Mouse (Mus musculus) telencephalon, adult 2 months (tissue): Measurements from ENCODE around the gene Bicdl2.

Experiments used
- DNase-seq: peaks from one replicate; pipeline ENCODE4 v3.0.0-alpha.2; 2011; ENCODE audit warnings: low read depth, low spot score

Bicdl2 gene

GRCm38 (mm10) chr17:23674271-23674952 is 14.1 kb downstream of the Bicdl2 start:
- DNase-seq: no peak

DNA sequence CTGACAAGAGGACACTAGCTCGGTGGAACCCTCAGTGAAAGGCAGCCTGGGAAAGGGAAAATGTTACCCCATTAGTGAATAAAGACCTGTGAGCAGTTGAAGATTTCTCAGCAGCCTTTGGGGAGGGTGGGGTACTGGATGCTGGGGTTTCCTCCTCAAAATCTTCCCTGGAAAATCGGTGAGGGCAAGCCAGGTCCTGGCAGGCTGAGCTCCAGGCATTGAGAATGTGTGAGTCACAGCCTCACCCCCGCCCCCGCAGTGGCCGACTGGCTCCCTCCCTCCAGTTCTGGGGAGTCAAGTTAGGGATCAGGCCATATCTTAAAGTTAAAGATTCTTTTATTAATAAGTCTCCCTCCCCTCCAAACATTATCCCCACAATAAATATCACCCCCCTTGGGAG is 14.8 kb downstream of the Bicdl2 start:
- DNase-seq: no peak

- DNase-seq: no peak
Observed at GRCm38 (mm10) chr17:23675564-23676281, 15.4 kb downstream of the Bicdl2 start.

DNA sequence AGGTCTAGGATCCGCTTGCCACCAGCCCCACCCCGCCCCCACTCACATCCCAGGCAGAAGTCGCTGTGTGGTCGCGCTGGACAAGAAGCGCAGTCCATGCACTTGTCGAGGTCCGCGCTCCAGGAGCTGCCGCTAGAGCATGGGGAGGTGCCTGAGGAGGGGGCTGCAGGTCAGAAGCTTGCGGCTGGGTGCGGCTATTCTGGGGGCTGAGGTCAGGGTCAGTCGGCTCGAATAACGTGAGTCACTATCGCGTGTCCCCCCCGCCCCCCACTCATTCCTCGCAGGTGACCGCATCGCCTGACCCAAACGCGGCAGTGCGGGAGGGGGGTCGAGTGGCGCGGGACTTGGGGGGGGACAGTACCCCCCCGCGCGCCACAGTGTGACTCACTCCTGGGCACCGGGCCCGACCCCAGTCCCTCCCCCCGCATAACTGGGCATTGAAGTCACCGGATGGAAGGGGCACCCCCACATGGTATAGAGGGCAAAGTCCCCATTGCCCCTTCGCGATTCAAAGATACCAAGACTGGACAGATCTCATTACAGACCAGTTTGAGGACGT is 16.2 kb downstream of the Bicdl2 start:
- DNase-seq: no peak

GRCm38 (mm10) chr17:23677236-23677679 is 17.0 kb downstream of the Bicdl2 start, which contains the start of gene Tnfrsf12a:
Tnfrsf12a (minus strand) TSS chr17:23677468.
- DNase-seq: no peak

GRCm38 (mm10) chr17:23679127-23679835 is 19.0 kb downstream of the Bicdl2 start, which contains the start of gene Cldn6:
Cldn6 (plus strand) TSS chr17:23679249.
- no peak for DNase-seq

DNA sequence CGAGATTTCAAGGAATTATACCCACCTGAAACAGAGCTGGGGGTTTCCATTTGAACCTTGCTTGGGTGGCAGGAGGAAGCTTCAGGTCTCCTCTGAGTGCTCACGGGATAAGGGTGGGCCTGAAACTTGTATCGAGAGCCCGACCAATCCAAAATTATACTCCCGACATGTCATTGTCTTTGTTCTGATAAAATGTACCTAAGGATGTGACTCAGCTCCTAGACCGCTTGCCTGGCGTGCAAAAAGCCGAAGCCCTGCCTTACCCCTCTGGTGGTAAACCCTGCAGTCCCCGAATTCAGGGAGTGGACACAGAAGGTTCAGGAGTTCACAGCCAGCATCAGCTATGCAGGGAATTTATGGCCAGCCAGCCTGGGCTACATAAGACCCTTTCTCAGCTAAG is 20.0 kb downstream of the Bicdl2 start:
- DNase-seq: no peak

GRCm38 (mm10) chr17:23681086-23681485 is 20.8 kb downstream of the Bicdl2 start:
- DNase-seq: no peak

- no peak for DNase-seq
Observed at GRCm38 (mm10) chr17:23682092-23682491, 21.8 kb downstream of the Bicdl2 start.

- no peak for DNase-seq
Observed at GRCm38 (mm10) chr17:23682530-23682929, 22.2 kb downstream of the Bicdl2 start.

- DNase-seq: no peak
Observed at GRCm38 (mm10) chr17:23683226-23683625, 22.9 kb downstream of the Bicdl2 start.

- DNase-seq: no peak
Observed at GRCm38 (mm10) chr17:23683856-23684672, 23.8 kb downstream of the Bicdl2 start, which contains the start of gene Cldn9. Cldn9 (minus strand) TSS chr17:23684026.

DNA sequence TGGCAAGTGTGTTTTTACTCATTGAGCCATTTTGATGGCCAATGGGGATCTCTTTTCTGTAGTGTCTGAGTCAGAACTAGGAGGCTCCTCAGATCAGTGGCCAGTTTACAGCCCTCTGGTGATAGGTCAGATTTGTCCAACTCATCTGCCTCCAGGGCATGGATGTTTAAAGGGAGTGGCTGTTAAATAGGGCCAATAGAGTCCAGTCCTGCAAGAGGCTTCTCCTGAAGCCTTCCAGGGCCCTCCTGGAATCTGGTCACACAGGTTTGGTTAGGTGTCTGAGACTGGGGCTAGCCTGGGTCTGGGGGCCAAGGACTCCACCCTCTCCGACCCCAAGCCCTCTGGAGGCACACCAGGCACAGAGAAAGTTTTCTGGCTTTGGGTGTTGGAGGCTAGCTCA is 34.2 kb downstream of the Bicdl2 start:
- DNase-seq: no peak

DNA sequence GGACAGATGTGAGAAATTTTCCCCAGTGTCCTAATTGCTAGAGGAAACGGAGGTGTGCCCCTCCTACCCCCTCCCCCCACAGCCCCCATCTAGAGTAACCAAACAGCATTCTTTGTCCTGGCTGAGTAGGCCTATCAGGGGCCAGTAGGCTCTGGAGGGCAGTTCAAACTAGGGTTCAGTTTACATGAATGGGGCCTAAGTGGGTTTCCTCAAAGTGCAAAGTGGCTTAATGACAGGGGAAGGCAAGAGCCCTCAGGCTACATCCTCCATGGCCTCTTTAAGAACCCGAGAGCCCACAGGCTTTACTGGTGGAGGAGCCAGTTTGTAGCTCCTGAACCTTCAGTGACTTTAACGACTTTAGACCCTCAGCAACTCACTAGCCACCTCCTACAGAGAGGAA is 35.5 kb downstream of the Bicdl2 start:
- DNase-seq: no peak

- no peak for DNase-seq
Observed at GRCm38 (mm10) chr17:23699131-23700077, 39.1 kb downstream of the Bicdl2 start.

DNA sequence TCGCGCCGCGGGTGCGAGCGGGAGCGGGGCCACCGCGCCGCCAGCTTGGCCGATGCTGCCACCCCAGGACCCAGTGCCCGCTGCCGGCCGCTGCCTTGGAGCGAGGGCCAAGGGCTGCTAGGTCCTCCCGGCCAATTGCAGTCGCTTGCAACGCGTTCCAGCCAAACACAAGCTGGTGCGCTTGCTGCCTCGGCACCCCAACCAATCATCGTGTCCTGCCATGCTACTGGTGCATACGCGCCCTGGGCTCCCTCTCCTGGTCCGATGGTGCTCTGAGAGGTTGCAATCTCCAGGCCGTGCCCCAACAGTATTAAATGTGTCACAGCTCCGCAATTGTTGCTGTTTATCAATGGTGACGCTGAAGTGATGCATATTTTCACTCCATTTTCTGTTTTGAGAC is 39.8 kb downstream of the Bicdl2 start:
- peak; percentile 76 for DNase-seq

- peak; percentile 16 for DNase-seq
Observed at GRCm38 (mm10) chr17:23703301-23703700, 43.0 kb downstream of the Bicdl2 start.

DNA sequence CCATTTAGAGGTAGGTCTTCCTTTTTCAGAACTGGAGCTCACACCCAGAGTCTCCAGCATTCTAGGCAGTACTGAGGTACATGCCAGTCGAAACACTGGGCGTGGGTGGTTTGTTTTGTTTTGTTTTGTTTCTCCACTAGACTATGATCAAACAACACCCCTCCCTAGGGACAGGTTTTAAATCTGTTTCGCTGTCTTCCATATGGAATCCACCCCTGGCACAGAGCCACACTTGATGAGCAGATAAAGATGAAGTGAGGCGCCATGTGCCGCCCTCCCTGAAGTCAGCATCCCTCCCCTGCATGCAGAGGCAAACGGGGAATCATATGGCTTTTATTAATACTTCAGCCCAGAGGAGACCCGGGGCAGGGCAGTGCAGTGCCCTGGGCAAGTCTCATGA is 44.4 kb downstream of the Bicdl2 start:
- DNase-seq: peak; percentile 24

DNA sequence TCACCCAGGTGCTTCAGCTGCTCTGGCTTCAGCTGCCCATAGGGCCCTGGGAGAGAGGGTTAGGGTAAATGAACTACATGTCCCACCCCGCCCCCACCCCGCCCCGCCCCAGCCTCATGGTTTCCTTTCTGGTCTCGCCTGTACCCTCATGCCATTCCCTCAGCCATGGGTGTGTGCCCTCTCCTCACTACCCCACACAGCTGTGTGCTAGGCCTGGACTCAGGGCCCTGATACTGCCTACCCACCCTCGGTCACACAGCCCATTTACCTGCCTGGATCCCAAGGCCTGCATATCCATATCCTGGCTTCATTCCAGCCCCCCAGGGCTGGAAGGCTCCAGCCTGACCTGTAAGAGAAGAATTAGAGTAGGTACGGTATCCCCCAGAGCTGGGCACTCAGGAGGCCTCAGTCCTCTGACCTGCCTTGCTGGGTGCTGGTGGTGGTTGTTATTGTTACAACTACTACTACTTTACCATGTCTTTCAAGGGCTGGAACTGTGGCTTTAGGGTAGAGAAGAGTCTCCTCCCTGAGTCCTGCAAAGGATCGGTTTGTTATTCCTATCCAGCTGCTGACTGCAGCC is 45.3 kb downstream of the Bicdl2 start:
- no peak for DNase-seq

DNA sequence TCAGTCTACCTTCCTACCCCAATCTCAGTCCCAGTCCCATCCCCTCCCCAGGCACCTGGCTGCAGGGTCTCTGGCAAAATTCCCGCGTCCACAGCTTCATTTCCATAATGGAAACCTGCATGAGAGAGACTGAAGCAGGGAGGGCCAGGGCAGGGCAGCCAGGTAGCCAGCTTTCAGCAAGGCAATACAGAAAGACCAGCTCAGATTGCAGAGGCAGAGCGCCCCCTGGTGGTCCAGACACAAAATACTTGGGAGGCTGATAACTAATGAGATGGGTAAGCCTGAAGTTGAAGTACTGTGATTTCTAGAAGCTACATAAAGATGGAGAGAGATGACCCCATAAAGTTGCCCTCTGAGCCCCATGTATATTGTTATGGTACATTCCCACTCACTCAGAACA is 45.9 kb downstream of the Bicdl2 start:
- no peak for DNase-seq
